Mouse (Mus musculus): ENCODE data around the gene Cnot10. TPM values are rescaled to one million over a fixed set of nuclear protein-coding genes. Genes with fewer than 3 reads are reported as not detected.

The Cnot10 gene
- polyA plus RNA-seq, 1 experiment from 2014 or later: 22.5 TPM

DNA sequence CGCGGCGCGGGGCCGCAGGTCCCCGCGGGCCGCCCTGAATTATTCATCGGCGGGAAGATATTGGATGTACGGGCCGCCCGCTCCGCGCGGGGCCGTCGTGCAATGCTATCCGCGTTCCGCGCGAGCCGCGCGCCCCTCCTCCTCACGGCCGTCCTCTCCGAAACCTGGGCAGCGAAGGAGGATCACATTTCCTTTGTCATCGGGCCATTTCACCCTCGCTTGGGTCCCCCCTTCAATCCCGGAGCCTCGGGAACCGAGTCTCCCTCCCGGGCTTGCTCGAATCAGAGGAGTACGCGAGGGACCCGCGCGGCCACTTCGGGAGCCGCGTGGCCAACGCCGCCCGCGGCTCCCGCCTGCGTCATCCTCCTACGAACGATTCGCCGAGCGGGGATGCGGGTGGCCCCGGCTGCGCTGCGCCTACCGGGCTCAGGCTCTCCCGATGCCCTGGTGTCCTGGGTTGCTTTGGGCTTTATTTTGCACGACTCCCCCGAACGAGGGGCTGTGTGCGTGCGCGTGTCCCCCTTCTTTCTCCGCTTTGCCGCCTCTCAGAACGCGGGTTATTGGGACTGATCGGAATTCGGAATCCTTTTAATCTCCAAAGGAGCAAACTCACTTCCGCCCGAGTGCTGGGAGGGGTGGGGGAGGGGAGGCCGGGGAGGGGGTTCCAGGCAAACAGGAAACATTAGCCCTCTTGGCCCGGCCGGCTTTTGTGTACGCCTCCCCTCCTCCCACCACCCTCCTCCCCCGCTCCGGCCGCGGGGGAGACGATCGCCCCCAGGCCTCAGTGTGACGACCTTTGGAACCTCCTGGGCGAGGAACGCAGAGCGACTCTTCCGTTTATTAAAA lies 76.0 kb downstream of the Cnot10 start, which contains the start of gene Trim71:
TSS of gene Trim71 (minus strand) at position 609 of the 846 bp plus-strand sequence.
- ATAC-seq: peak; percentile 44
- no peaks in the 10 kb centered on the region for H3K36me3 ChIP-seq (ENCODE audit: control insufficient read depth, insufficient read depth)
- TF ChIP-seq CTCF (IDR thresholded peaks at IDR 0.05; ENCODE audit: low read depth): no peak
- H3K4me1 ChIP-seq (replicated peaks; ENCODE audit: control insufficient read depth, insufficient read depth, low read length): no peaks in the 10 kb centered on the region
- WGBS: under 1% methylated on average over 89 of the region's 91 CpGs
- H3K4me2 ChIP-seq (replicated peaks; ENCODE audit: low read depth): peak within 1 kb of the TSS; percentile 92
- H3K9me3 ChIP-seq (ENCODE audit: control insufficient read depth): no peaks in the 10 kb centered on the region
- peaks cover 21% of the 10 kb centered on the region for H3K27me3 ChIP-seq (replicated peaks; ENCODE audit: control insufficient read depth, insufficient read depth, low read length)
- peak within 1 kb of the TSS; percentile 68 for H3K4me3 ChIP-seq (ENCODE audit: low read depth, low read length)
- H3K9ac ChIP-seq (ENCODE audit: low read depth, low read length): peak within 1 kb of the TSS; percentile 68
- H3K27ac ChIP-seq (ENCODE audit: low read depth, low read length): peak within 1 kb of the TSS; percentile 91

DNA sequence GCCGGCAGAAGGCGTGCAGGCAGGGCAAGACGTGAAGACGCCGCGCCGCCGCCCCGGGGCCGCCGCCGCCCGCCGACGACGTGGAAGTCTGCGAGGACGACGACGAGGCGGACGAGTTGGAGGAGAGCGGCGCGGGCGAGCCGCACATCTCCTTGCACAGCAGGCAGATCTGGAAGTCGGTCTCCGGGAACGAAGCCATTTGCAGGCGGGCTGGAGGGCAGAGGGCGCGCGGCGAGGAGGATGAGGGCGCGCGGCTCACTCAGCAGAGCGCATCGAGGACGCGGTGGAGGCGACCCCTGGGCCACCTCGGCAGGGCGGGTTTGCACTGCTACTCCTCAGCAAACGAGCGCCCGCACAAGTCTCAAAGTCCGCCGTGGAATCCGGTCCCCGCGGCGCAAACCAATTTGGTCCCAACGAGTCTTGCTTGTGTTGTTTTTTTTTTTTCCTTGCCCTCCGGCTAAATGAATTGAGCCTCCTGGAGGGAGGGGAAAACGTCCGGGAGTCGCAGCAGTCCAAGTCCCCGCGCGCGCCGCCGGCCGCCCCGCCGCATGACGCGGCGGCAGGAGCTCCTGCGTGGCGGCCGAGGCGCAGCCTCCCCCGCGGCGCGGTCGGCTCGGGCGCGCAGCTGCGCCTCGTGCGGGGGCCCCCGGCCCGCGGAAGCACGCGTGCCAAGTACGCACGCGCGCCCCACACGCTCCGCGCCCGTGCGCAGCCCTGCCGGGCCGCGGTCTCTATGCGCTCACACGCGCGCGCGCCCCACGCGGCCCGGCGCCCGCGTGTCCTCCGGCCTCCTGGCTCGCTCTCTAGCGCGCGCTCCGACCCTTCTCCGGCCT lies 76.8 kb downstream of the Cnot10 start:
- H3K9me3 ChIP-seq (ENCODE audit: control insufficient read depth): no peaks in the 10 kb centered on the region
- H3K27ac ChIP-seq (ENCODE audit: low read depth, low read length): peak overlapping the region; percentile 91
- WGBS: under 1% methylated on average over 106 of the region's 122 CpGs
- TF ChIP-seq CTCF (IDR thresholded peaks at IDR 0.05; ENCODE audit: low read depth): no peak
- peak; percentile 37 for ATAC-seq
- peak overlapping the region; percentile 92 for H3K4me2 ChIP-seq (replicated peaks; ENCODE audit: low read depth)
- H3K4me3 ChIP-seq (ENCODE audit: low read depth, low read length): peak overlapping the region; percentile 68
- H3K36me3 ChIP-seq (ENCODE audit: control insufficient read depth, insufficient read depth): no peaks in the 10 kb centered on the region
- H3K9ac ChIP-seq (ENCODE audit: low read depth, low read length): peak overlapping the region; percentile 68
- no peaks in the 10 kb centered on the region for H3K4me1 ChIP-seq (replicated peaks; ENCODE audit: control insufficient read depth, insufficient read depth, low read length)
- H3K27me3 ChIP-seq (replicated peaks; ENCODE audit: control insufficient read depth, insufficient read depth, low read length): peaks cover 21% of the 10 kb centered on the region

DNA sequence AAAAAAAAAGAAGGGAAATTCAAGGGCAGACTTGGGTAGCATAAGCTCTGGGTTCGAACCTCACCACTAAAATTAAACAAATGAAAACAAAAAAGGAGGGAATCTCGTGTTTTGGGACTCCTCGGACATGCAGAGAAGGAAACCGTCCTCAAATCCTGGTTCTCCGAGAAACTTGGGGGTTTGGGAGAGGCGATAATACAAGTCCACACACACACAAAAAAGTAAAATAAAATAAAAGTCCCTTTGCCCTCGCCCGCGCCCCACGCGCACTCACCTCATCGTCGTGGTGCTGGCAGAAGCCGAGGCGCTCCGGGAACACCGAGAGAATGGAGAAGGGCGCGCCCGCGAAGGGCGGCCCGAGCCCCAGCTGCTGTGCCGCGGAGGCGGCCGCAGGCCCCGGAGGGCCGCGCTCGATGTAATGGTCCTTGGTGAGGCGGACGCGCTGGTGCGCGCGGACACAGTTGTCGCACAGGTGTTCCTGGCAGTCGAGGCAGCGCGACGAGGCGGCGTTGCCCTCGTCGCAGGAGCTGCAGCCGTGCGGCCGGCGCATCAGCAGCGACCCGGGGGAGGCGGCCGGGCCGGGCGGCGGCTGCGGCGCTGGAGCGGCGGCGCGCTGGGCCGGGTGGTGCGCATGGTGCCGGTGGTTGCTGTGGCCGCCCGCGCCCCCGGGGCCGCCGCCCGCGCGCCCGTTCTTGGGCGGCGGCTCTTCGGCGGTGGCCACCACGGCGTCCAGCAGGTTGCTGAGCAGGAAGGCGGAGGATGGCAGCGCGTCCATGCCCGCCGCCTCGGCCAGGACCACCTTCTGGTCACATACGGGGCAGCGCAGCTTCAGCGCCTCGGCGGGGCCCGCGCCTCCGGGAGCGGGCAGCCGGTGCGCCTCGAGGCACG lies 77.7 kb downstream of the Cnot10 start:
- no peak for TF ChIP-seq CTCF (IDR thresholded peaks at IDR 0.05; ENCODE audit: low read depth)
- peak; percentile 23 for ATAC-seq
- Histone ChIP-seq H3K9me3 (ENCODE audit: control insufficient read depth) (no peaks in the 10 kb centered on the region), H3K36me3 (ENCODE audit: control insufficient read depth, insufficient read depth) (no peaks in the 10 kb centered on the region), H3K4me2 (replicated peaks; ENCODE audit: low read depth) (peak overlapping the region; percentile 92), H3K27ac (ENCODE audit: low read depth, low read length) (peak overlapping the region; percentile 91), H3K4me1 (replicated peaks; ENCODE audit: control insufficient read depth, insufficient read depth, low read length) (no peaks in the 10 kb centered on the region), H3K4me3 (ENCODE audit: low read depth, low read length) (peak overlapping the region; percentile 68), H3K9ac (ENCODE audit: low read depth, low read length) (peak overlapping the region; percentile 68), H3K27me3 (replicated peaks; ENCODE audit: control insufficient read depth, insufficient read depth, low read length) (peaks cover 21% of the 10 kb centered on the region)
- WGBS: under 1% methylated on average over 95 of the region's 101 CpGs

DNA sequence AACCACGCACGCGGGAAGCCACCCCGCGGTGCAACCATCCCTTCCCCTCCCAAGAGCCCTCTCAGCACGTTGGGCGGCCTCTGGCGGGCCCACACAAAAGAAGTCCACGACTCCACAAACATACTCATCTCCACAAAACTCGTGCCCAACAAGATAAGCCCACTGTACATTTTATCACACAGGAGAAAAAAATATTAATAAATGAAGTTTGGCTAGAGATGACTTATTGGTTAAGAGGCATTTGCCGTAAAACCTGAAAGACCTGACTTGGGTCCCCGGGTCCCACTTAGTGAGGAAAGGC lies 78.4 kb downstream of the Cnot10 start:
- no peaks in the 10 kb centered on the region for H3K9me3 ChIP-seq (ENCODE audit: control insufficient read depth)
- H3K4me3 ChIP-seq (ENCODE audit: low read depth, low read length): peak overlapping the region; percentile 68
- no peaks in the 10 kb centered on the region for H3K4me1 ChIP-seq (replicated peaks; ENCODE audit: control insufficient read depth, insufficient read depth, low read length)
- peak; percentile 30 for TF ChIP-seq CTCF (IDR thresholded peaks at IDR 0.05; ENCODE audit: low read depth)
- H3K27me3 ChIP-seq (replicated peaks; ENCODE audit: control insufficient read depth, insufficient read depth, low read length): peaks cover 21% of the 10 kb centered on the region
- ATAC-seq: no peak
- WGBS: 2% methylated on average over 12 of the region's 12 CpGs
- H3K36me3 ChIP-seq (ENCODE audit: control insufficient read depth, insufficient read depth): no peaks in the 10 kb centered on the region
- H3K9ac ChIP-seq (ENCODE audit: low read depth, low read length): 0 out of 2 replicates have a peak overlapping the region, but pooled peaks have one; percentile 31
- H3K4me2 ChIP-seq (replicated peaks; ENCODE audit: low read depth): peak overlapping the region; percentile 92
- H3K27ac ChIP-seq (ENCODE audit: low read depth, low read length): no peak overlapping the region

DNA sequence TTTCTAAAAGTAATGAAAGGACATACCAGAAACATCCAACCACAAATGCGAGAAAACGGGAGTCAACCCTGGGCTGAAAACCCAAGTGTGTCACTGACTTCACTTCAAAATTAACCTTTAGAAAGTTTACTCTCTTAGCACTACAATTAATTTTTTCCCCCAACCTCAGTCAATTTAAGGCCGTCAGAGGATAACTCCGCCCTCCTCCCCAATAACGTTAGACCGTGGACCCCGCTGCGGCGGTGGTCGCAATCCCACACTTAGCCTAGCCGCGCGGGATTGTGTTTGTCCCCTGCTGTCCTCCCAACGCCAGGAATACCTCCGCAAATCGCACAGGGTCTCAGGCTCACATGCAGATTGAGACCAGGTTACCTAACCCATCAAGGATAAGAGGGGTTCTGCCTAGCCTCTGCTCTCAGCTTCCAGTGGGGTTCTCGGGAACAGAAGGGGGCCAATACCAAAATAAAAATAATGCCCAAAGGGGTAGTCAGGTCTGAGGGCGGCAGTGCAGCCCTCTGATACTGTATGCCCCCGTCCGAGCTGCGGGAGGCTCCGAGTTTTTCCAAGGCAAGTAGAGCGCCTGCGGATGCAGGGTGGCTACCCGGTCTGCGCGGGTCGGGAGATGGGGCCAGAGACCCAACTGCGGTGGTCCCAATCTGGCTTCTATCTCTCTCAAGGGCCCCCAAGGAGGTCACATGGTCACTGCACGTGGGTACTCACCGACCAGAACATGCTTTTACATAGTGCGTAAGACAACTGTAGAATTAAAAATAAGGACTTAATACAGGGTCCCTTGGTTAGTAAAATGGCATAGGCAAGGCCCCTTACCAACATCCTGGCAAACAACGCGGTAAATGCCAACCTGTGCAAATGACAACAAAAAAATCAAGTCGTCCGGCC lies 79.0 kb downstream of the Cnot10 start:
- no peaks in the 10 kb centered on the region for H3K9me3 ChIP-seq (ENCODE audit: control insufficient read depth)
- no peak for ATAC-seq
- no peaks in the 10 kb centered on the region for H3K36me3 ChIP-seq (ENCODE audit: control insufficient read depth, insufficient read depth)
- TF ChIP-seq CTCF (IDR thresholded peaks at IDR 0.05; ENCODE audit: low read depth): no peak
- H3K4me2 ChIP-seq (replicated peaks; ENCODE audit: low read depth): peak overlapping the region; percentile 92
- 0 out of 2 replicates have a peak overlapping the region, but pooled peaks have one; percentile 31 for H3K9ac ChIP-seq (ENCODE audit: low read depth, low read length)
- peaks cover 21% of the 10 kb centered on the region for H3K27me3 ChIP-seq (replicated peaks; ENCODE audit: control insufficient read depth, insufficient read depth, low read length)
- no peak overlapping the region for H3K27ac ChIP-seq (ENCODE audit: low read depth, low read length)
- H3K4me3 ChIP-seq (ENCODE audit: low read depth, low read length): peak overlapping the region; percentile 68
- no peaks in the 10 kb centered on the region; the same call in 1 of the 2 replicates for H3K4me1 ChIP-seq (replicated peaks; ENCODE audit: control insufficient read depth, insufficient read depth, low read length)
- 3% methylated on average over 36 of the region's 36 CpGs for WGBS

Data from intestine, postnatal 0 days (tissue).